Mouse (Mus musculus) CH12.LX (cell line): ENCODE data around the gene Mllt3. TPM values are rescaled to one million over a fixed set of nuclear protein-coding genes. Genes with fewer than 3 reads are reported as not detected.

Experiments used
- DNase-seq: peaks from one replicate; pipeline ENCODE4 v3.0.0-alpha.2; 2013; ENCODE audit errors: extremely low read depth
- H3K27ac ChIP-seq: 2 replicates; pipeline ENCODE4 v1.5.1; 2012; ENCODE audit warnings: low read depth, mild to moderate bottlenecking, control low read depth, moderate library complexity; ENCODE audit not compliant: insufficient read depth
- H3K27me3 ChIP-seq: replicated peaks from 2 replicates; pipeline ENCODE3; 2012; ENCODE audit warnings: inconsistent platforms
- H3K36me3 ChIP-seq, 2 experiments: replicated peaks in 1 of 2; 2 replicates each; pipeline versions ENCODE3 to v1.6.1; 2012; ENCODE audit warnings: inconsistent platforms in 1 of 2, low read length in 1 of 2, mild to moderate bottlenecking in 1 of 2, mixed read lengths in 1 of 2, moderate library complexity in 1 of 2; ENCODE audit not compliant: control insufficient read depth in 1 of 2, insufficient read depth in 1 of 2
- H3K4me1 ChIP-seq, 2 experiments: 2 replicates each; pipeline ENCODE4 v1.6.1; 2012; ENCODE audit warnings: inconsistent platforms in 1 of 2, moderate library complexity in 1 of 2; ENCODE audit not compliant: insufficient read depth in 2 of 2, control insufficient read depth in 1 of 2
- H3K4me2 ChIP-seq: 2 replicates; pipeline ENCODE4 v1.6.1; 2012; ENCODE audit warnings: low read depth, mild to moderate bottlenecking, control low read depth; ENCODE audit not compliant: poor library complexity, insufficient read depth, severe bottlenecking
- H3K4me3 ChIP-seq, 3 experiments: fragments of 150-350 bp in 1 of 3; sonication (generic) in 1 of 3; replicated peaks in 1 of 3; 2 replicates each; pipeline versions ENCODE3 to v1.5.1; 2011 to 2012; ENCODE audit warnings: low read depth in 2 of 3, low read length in 2 of 3, mild to moderate bottlenecking in 2 of 3, moderate library complexity in 2 of 3, control low read depth in 1 of 3, improper control_type of control experiment in 1 of 3, inconsistent platforms in 1 of 3, mixed read lengths in 1 of 3; ENCODE audit not compliant: poor library complexity in 1 of 3
- H3K79me2 ChIP-seq: replicated peaks from 2 replicates; pipeline ENCODE4 v1.6.1; 2012; ENCODE audit warnings: mild to moderate bottlenecking, moderate library complexity; ENCODE audit not compliant: control insufficient read depth, poor library complexity, insufficient read depth, severe bottlenecking; ENCODE audit errors: extremely low read depth
- H3K9ac ChIP-seq: 2 replicates; pipeline ENCODE4 v1.6.1; 2012; ENCODE audit warnings: low read depth, mild to moderate bottlenecking, control low read depth, moderate library complexity; ENCODE audit not compliant: insufficient read depth
- H3K9me3 ChIP-seq: replicated peaks from 2 replicates; pipeline ENCODE3; 2012; ENCODE audit warnings: low read length, inconsistent platforms, mixed read lengths
- BHLHE40 ChIP-seq: IDR thresholded peaks from 2 replicates; pipeline ENCODE4 v1.6.1; 2011; ENCODE audit warnings: mild to moderate bottlenecking, low read depth, low read length, improper control_type of control experiment
- CHD2 ChIP-seq: IDR thresholded peaks from 2 replicates; pipeline ENCODE4 v1.6.1; 2011; ENCODE audit warnings: low read length, improper control_type of control experiment
- CTCF ChIP-seq, 2 experiments: IDR thresholded peaks in 1 of 2; conservative IDR thresholded peaks in 1 of 2; 2 replicates each; pipeline ENCODE4 v1.5.1; 2011 to 2012; ENCODE audit warnings: low read depth in 2 of 2, low read length in 2 of 2, improper control_type of control experiment in 1 of 2, inconsistent platforms in 1 of 2, mild to moderate bottlenecking in 1 of 2, moderate library complexity in 1 of 2
- E2F4 ChIP-seq: IDR thresholded peaks from 2 replicates; pipeline ENCODE4 v1.6.1; 2011; ENCODE audit warnings: low read depth, low read length, improper control_type of control experiment; ENCODE audit not compliant: insufficient replicate concordance
- ETS1 ChIP-seq: conservative IDR thresholded peaks from 2 replicates; pipeline ENCODE4 v1.6.1; 2012; ENCODE audit warnings: low read depth, mild to moderate bottlenecking, inconsistent platforms, low read length, improper control_type of control experiment, moderate library complexity
- IRF4 ChIP-seq: IDR thresholded peaks from 2 replicates; pipeline ENCODE4 v1.6.1; 2014; ENCODE audit warnings: low read depth, mild to moderate bottlenecking, inconsistent platforms, low read length, improper control_type of control experiment
- JUN ChIP-seq: IDR thresholded peaks from 2 replicates; pipeline ENCODE4 v1.6.1; 2011; ENCODE audit warnings: low read depth, mild to moderate bottlenecking, low read length, improper control_type of control experiment, moderate library complexity; ENCODE audit not compliant: insufficient read depth
- JUND ChIP-seq: conservative IDR thresholded peaks from 2 replicates; pipeline ENCODE4 v1.6.1; 2011; ENCODE audit warnings: low read depth, low read length, improper control_type of control experiment
- KAT2A ChIP-seq: IDR thresholded peaks from 2 replicates; pipeline ENCODE4 v1.6.1; 2012; ENCODE audit warnings: low read length, improper control_type of control experiment, inconsistent platforms; ENCODE audit not compliant: insufficient replicate concordance
- MAZ ChIP-seq: IDR thresholded peaks from 2 replicates; pipeline ENCODE4 v1.6.1; 2012; ENCODE audit warnings: low read depth, mild to moderate bottlenecking, inconsistent platforms, low read length, improper control_type of control experiment, moderate library complexity
- MEF2A ChIP-seq: IDR thresholded peaks from 2 replicates; pipeline ENCODE4 v1.6.1; 2014; ENCODE audit warnings: low read depth, mild to moderate bottlenecking, inconsistent platforms, low read length, improper control_type of control experiment, borderline replicate concordance
- MXI1 ChIP-seq: IDR thresholded peaks from 2 replicates; pipeline ENCODE4 v1.6.1; 2011; ENCODE audit warnings: mild to moderate bottlenecking, low read depth, low read length, improper control_type of control experiment
- POLR2A ChIP-seq: IDR thresholded peaks from 2 replicates; pipeline ENCODE4 v1.6.1; 2011; ENCODE audit warnings: low read depth, mild to moderate bottlenecking, improper control_type of control experiment, low read length
- RAD21 ChIP-seq: IDR thresholded peaks from 2 replicates; pipeline ENCODE4 v1.6.1; 2011; ENCODE audit warnings: low read depth, mild to moderate bottlenecking, low read length, improper control_type of control experiment, moderate library complexity
- RCOR1 ChIP-seq: conservative IDR thresholded peaks from 2 replicates; pipeline ENCODE4 v1.6.1; 2012; ENCODE audit warnings: low read depth, mild to moderate bottlenecking, inconsistent platforms, low read length, improper control_type of control experiment
- SIN3A ChIP-seq: IDR thresholded peaks from 2 replicates; pipeline ENCODE4 v1.6.1; 2012; ENCODE audit warnings: low read length, improper control_type of control experiment, inconsistent platforms
- SMC3 ChIP-seq: IDR thresholded peaks from 2 replicates; pipeline ENCODE4 v1.6.1; 2011; ENCODE audit warnings: low read depth, low read length, improper control_type of control experiment
- TBP ChIP-seq: conservative IDR thresholded peaks from 2 replicates; pipeline ENCODE4 v1.6.1; 2011; ENCODE audit warnings: low read depth, low read length, improper control_type of control experiment
- USF2 ChIP-seq: conservative IDR thresholded peaks from 2 replicates; pipeline ENCODE4 v1.6.1; 2011; ENCODE audit warnings: low read depth, low read length, improper control_type of control experiment
- ZC3H11A ChIP-seq: IDR thresholded peaks from 2 replicates; pipeline ENCODE4 v1.6.1; 2012; ENCODE audit warnings: low read depth, mild to moderate bottlenecking, inconsistent platforms, low read length, improper control_type of control experiment
- ZMIZ1 ChIP-seq: IDR thresholded peaks from 2 replicates; pipeline ENCODE4 v1.6.1; 2012; ENCODE audit warnings: low read depth, mild to moderate bottlenecking, inconsistent platforms, low read length, improper control_type of control experiment
- dilution Hi-C: fragments of 300-500 bp; cut with MboI; formaldehyde crosslinking; loops from 2 replicates; pipeline ENCODE4 v1.14.3; 2020; ENCODE audit warnings: low sequenced_read_pairs; ENCODE audit not compliant: extremely low pct_unique_long_range_greater_than_20kb, extremely low pct_ligation_motif_present
- in situ Hi-C: fragments of 300-500 bp; cut with MboI; formaldehyde crosslinking; loops from 3 replicates; pipeline ENCODE4 v1.14.3; 2019; ENCODE audit warnings: low sequenced_read_pairs, low pct_ligation_motif_present, low pct_unique_long_range_greater_than_20kb, mixed read lengths
- polyA plus RNA-seq: library from polyadenylated mRNA; unstranded; fragments of >175 nt; gene quantifications from 2 replicates; pipeline ENCODE4 v1.2.1, GENCODE M21; 2012; ENCODE audit warnings: low read depth; ENCODE audit not compliant: insufficient read length
- total RNA-seq, 2 experiments: library from RNA; depleted of rRNA; stranded (reverse); fragments of 300-350 nt in 1 of 2; fragments of >200 nt in 1 of 2; gene quantifications; 2 replicates each; pipeline ENCODE4 v1.2.3; 2012 to 2014

Gene Mllt3
- total and polyA plus RNA-seq, 3 experiments, result 8.3 to 20.9 (median 10.1) TPM

GRCm38 (mm10) chr4:87788691-87789090 lies 244.5 kb downstream of the Mllt3 start:
- TF ChIP-seq POLR2A (no peak), MEF2A (no peak), KAT2A (no peak), CHD2 (no peak), SMC3 (peak; percentile 78), MAZ (no peak), RCOR1 (no peak), IRF4 (no peak), CTCF (conservative IDR thresholded peaks at IDR 0.05 in 1 of 2, IDR thresholded peaks at IDR 0.05 in 1 of 2; ENCODE audit: low read depth in 2 of 2, low read length in 2 of 2) (peak; percentile 66 to 71; a peak in 3 of 4 replicates), ZMIZ1 (no peak), ZC3H11A (peak; percentile 14; the same call in 1 of the 2 replicates), USF2 (no peak), RAD21 (peak; percentile 59), JUN (no peak), TBP (no peak), SIN3A (no peak), E2F4 (no peak)
- TF ChIP-seq, all 38 proteins: peak for 4
- Histone ChIP-seq H3K9me3 (no peaks in the 10 kb centered on the region), H3K36me3 (peaks cover 0 to 17% of the 10 kb centered on the region in 2 experiments), H3K27me3 (no peaks in the 10 kb centered on the region), H3K4me3 (no peak overlapping the region), H3K27ac (no peak overlapping the region), H3K4me1 (no peaks in the 10 kb centered on the region), H3K9ac (no peak overlapping the region), H3K79me2 (no peaks in the 10 kb centered on the region), H3K4me2 (no peak overlapping the region)
- dilution Hi-C loops, result no loop called here
- DNase-seq, result peak; percentile 48
- in situ Hi-C loops, result loop anchor here (25.0 kb wide), 4 partner anchors 224 to 749 kb away; no protein-coding TSS in a partner anchor

- H3K27ac ChIP-seq, result no peak overlapping the region
- TF ChIP-seq JUND, result no peak
- TF ChIP-seq MXI1, result no peak
- TF ChIP-seq CTCF (conservative IDR thresholded peaks at IDR 0.05 in 1 of 2, IDR thresholded peaks at IDR 0.05 in 1 of 2; ENCODE audit: low read depth in 2 of 2, low read length in 2 of 2), result peak in 1 of 2 experiments; percentile 59; a peak in 2 of 4 replicates
- TF ChIP-seq MEF2A, result no peak
- TF ChIP-seq BHLHE40, result no peak
- TF ChIP-seq SMC3, result peak; percentile 50
- no peak for TF ChIP-seq ZMIZ1
- no peak for TF ChIP-seq ETS1
- peak; percentile 69 for TF ChIP-seq RAD21
- H3K4me1 ChIP-seq, result no peaks in the 10 kb centered on the region
- DNase-seq, result no peak
- no peak overlapping the region for H3K9ac ChIP-seq
- no peak overlapping the region for H3K4me3 ChIP-seq
- H3K36me3 ChIP-seq, result peaks cover 0 to 14% of the 10 kb centered on the region in 2 experiments
- H3K79me2 ChIP-seq, result no peaks in the 10 kb centered on the region
- no peak overlapping the region for H3K4me2 ChIP-seq
- in situ Hi-C loops, result loop anchor here (25.0 kb wide), 4 partner anchors 227 to 752 kb away; no protein-coding TSS in a partner anchor
- no peaks in the 10 kb centered on the region for H3K9me3 ChIP-seq
- dilution Hi-C loops, result no loop called here
- H3K27me3 ChIP-seq, result no peaks in the 10 kb centered on the region
Observed at GRCm38 (mm10) chr4:87785132-87786074, 247.8 kb downstream of the Mllt3 start.
